Mouse (Mus musculus) limb, embryonic 13.5 days (tissue): ENCODE measurements around the gene Scaf1. TPM values are rescaled to one million over a fixed set of nuclear protein-coding genes. Genes with fewer than 3 reads are reported as not detected.

Experiments
- ATAC-seq: fragments of 200-750 bp; cut with Nextera tagmentation; 2 replicates; pipeline ENCODE4 v1.8.0; 2017; ENCODE audit warnings: low read depth, moderate number of reproducible peaks, moderate TSS enrichment; ENCODE audit not compliant: low FRiP score
- H3K27ac ChIP-seq: fragments of 300-500 bp; sonication (generic); 2 replicates; pipeline ENCODE4 v1.5.1; 2015; ENCODE audit warnings: inconsistent platforms, mild to moderate bottlenecking, moderate library complexity
- H3K27me3 ChIP-seq: fragments of 300-500 bp; sonication (generic); 2 replicates; pipeline ENCODE4 v1.6.1; 2015; ENCODE audit warnings: mild to moderate bottlenecking, inconsistent platforms
- H3K36me3 ChIP-seq: fragments of 300-500 bp; sonication (generic); 2 replicates; pipeline ENCODE4 v1.6.1; 2015; ENCODE audit warnings: inconsistent platforms, mild to moderate bottlenecking, moderate library complexity
- H3K4me1 ChIP-seq: fragments of 300-500 bp; sonication (generic); 2 replicates; pipeline ENCODE4 v1.6.1; 2015; ENCODE audit warnings: inconsistent platforms
- H3K4me2 ChIP-seq: fragments of 300-500 bp; sonication (generic); replicated peaks from 2 replicates; pipeline ENCODE4 v1.6.1; 2015; ENCODE audit warnings: inconsistent platforms, mild to moderate bottlenecking, moderate library complexity
- H3K4me3 ChIP-seq: fragments of 300-500 bp; sonication (generic); 2 replicates; pipeline ENCODE4 v1.5.1; 2015; ENCODE audit warnings: moderate library complexity, mild to moderate bottlenecking, inconsistent platforms
- H3K9ac ChIP-seq: fragments of 300-500 bp; sonication (generic); 2 replicates; pipeline ENCODE4 v1.6.1; 2015; ENCODE audit warnings: mild to moderate bottlenecking, inconsistent platforms
- H3K9me3 ChIP-seq: fragments of 300-500 bp; sonication (generic); 2 replicates; pipeline ENCODE4 v1.6.1; 2016; ENCODE audit warnings: inconsistent platforms
- WGBS: fragments of 180-500 bp; shearing (Covaris S2); methylation state at CpG from one replicate; pipeline ENCODE4 v1.1.7; 2015; 5-methylcytosine and 5-hydroxymethylcytosine counted together
- polyA plus RNA-seq: library from polyadenylated mRNA; unstranded; fragments of >200 nt; fragmentation: Nextera tagmentation; extraction: Ambion mirVana; gene quantifications from 2 replicates; pipeline ENCODE4 v1.2.1, GENCODE M21; 2015

Scaf1 gene
- polyA plus RNA-seq, 1 experiment from 2014 or later: 40.7 TPM

DNA sequence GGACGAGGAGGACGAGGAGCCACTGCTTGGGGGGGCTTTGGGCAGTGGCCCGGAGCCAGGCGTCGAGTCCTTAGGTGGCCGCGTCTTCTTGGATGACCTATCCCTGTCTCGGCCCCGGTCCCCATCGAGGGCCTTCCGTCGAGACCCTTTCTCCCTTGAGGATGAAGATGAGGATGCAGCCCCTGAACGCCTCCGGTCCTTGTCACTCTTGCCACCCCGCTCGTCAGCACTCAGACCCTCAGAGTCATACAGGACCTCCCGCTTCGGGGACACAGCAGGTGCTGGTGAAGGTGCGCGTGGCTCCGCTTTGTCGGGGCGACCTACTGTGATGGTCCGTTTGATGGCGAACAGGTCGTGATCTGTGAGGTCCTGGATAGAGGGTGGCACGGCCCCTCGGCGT lies 9.0 kb downstream of the Scaf1 start:
- 96% methylated on average over 29 of the region's 29 CpGs for WGBS
- H3K4me1 ChIP-seq: 0 out of 2 replicates have a peak, but pooled peaks cover 4% of the 10 kb centered on the region
- no peaks in the 10 kb centered on the region for H3K9me3 ChIP-seq
- peaks cover 98% of the 10 kb centered on the region for H3K36me3 ChIP-seq
- H3K27me3 ChIP-seq: no peaks in the 10 kb centered on the region
- H3K9ac ChIP-seq: no peak overlapping the region
- ATAC-seq: no peak
- H3K4me2 ChIP-seq: no peak overlapping the region
- H3K27ac ChIP-seq: no peak overlapping the region
- no peak overlapping the region for H3K4me3 ChIP-seq

DNA sequence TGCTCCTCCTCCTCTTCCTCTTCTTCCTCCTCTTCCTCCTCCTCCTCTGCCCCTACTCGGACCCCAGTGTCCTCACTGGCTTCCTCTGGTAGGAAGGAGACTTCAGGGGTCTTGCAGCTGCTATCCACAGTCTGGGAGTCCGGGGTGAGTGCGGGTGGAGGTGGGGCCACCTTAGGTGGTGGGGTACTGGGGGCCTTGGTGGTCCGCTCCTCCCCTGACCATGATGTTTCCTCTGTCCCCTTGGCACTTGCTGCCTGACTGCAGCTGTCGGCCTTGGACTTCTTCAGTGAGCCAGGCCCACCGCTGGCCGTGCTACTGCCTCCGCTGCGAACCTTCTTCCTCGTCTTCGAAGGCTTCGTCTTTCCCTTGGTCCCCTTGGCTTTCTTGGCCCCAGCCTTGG lies 9.7 kb downstream of the Scaf1 start:
- Histone ChIP-seq H3K9me3 (no peaks in the 10 kb centered on the region), H3K4me1 (0 out of 2 replicates have a peak, but pooled peaks cover 4% of the 10 kb centered on the region), H3K4me3 (no peak overlapping the region), H3K9ac (no peak overlapping the region), H3K27ac (no peak overlapping the region), H3K36me3 (peaks cover 98% of the 10 kb centered on the region), H3K4me2 (no peak overlapping the region), H3K27me3 (no peaks in the 10 kb centered on the region)
- WGBS: 92% methylated on average over 12 of the region's 12 CpGs
- no peak for ATAC-seq

DNA sequence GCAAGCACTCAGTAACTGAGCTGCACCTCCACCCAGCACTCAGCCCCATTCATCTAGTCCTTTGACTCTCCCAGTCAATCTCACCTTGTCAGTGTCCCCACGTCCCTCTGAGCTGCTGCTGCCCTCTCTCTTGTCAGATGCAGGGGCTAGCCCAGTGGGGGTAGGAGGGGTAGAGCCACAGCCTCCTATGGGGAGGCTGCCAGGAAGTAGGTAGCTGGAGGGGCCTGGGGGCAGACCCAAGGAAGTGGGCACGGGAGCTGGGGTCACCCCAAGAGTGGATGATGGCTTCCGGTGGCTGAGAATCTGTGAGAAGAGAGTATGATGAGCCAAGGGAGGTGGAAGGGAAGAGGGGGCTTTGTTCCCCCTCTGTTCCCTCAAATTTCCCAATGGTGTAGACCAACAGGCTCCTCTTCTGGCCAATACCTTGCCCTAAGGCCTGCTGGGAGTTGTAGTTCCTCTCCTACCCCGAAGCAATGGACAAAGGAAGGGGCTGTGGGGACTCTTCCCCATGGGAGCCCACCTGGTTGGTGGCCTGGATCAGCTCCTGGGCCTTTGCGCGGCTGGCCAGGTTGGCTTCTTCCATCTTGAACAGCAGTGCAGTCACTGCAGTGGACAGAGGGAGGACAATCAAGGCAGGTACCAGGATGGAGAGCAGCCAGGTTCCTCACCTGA lies 10.7 kb downstream of the Scaf1 start:
- H3K9ac ChIP-seq: 0 out of 2 replicates have a peak overlapping the region, but pooled peaks have one; percentile 45
- ATAC-seq: no peak
- WGBS: 88% methylated on average over 6 of the region's 6 CpGs

DNA sequence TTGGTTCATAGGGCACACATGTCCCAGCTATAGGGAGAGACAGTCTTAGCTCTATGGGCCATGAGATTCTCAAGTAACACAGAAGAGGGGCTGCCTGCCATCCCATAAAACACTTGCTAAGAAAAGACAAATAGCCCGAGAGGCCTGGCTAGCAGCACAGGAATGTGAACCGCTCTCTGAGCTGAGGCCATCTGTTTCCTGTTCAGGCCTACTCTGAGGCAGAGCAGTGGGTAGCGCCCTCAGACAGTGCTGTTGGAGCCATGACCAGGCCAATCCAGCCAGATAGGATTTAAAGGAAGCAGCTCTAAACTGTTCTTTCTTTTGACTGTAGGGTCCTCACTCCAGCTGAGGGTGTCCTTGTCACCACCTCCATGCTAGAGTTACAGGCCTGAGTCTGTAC lies 11.6 kb downstream of the Scaf1 start:
- H3K9ac ChIP-seq: no peak overlapping the region

More for the DNA sequence above, 10.7 kb downstream of the Scaf1 start:
- H3K27ac ChIP-seq: no peak overlapping the region
- no peak overlapping the region for H3K4me2 ChIP-seq
- H3K4me1 ChIP-seq: 0 out of 2 replicates have a peak, but pooled peaks cover 4% of the 10 kb centered on the region
- H3K27me3 ChIP-seq: no peaks in the 10 kb centered on the region
- H3K9me3 ChIP-seq: no peaks in the 10 kb centered on the region
- no peak overlapping the region for H3K4me3 ChIP-seq
- peaks cover 99% of the 10 kb centered on the region for H3K36me3 ChIP-seq

DNA sequence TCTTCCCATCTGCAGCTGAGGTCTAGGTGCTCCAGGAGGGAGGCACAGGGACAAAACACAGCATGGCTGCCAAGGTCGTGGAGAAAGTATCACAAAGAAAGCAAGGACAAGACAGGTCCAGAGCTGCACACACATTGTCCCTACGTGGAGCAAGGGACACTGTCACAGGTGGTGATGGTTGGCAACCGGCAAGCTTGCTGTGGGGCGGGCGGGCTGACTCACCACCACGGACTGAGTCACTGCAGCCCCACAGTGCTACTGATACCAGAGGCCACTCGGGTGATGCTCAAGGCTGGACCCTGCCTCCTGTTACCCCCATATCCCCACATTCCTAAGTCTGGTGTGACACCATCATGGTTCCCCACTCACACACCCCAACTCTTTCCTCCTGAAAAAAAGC lies 13.7 kb downstream of the Scaf1 start:
- H3K4me3 ChIP-seq: no peak overlapping the region
- peaks cover 22% of the 10 kb centered on the region for H3K4me1 ChIP-seq
- no peak overlapping the region for H3K27ac ChIP-seq
- H3K27me3 ChIP-seq: no peaks in the 10 kb centered on the region
- no peak overlapping the region for H3K9ac ChIP-seq
- 90% methylated on average over 7 of the region's 7 CpGs for WGBS
- H3K36me3 ChIP-seq: peaks cover 80% of the 10 kb centered on the region
- H3K4me2 ChIP-seq: no peak overlapping the region
- H3K9me3 ChIP-seq: no peaks in the 10 kb centered on the region
- ATAC-seq: no peak

More for the DNA sequence above, 11.6 kb downstream of the Scaf1 start:
- Histone ChIP-seq H3K36me3 (peaks cover 99% of the 10 kb centered on the region), H3K4me1 (peaks cover 9% of the 10 kb centered on the region), H3K9me3 (no peaks in the 10 kb centered on the region), H3K4me3 (no peak overlapping the region), H3K27ac (peak overlapping the region; percentile 39; the same call in 1 of the 2 replicates), H3K27me3 (no peaks in the 10 kb centered on the region), H3K4me2 (no peak overlapping the region)
- ATAC-seq: no peak
- WGBS: 43% methylated on average over 3 of the region's 3 CpGs

DNA sequence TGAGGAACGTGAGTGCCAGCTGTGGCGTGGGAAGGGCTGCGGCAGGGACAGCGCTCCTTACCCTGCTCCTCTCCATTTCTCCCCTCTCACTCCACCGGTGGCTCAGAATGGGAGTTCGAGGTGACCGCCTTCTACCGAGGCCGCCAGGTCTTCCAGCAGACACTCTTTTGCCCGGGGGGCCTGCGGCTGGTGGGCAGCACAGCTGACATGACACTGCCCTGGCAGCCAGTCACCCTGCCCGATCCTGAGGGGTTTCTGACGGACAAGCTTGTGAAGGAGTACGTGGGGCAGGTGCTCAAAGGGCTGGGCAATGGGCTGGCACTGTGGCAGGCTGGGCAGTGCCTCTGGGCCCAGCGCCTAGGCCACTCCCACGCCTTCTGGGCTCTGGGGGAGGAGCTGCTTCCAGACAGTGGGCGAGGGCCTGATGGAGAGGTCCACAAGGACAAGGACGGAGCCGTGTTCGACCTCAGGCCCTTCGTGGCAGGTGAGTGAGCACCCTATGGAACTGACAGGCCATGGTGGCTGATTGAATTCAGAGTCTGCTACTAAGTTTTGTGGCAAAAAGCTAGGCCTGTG lies 15.5 kb downstream of the Scaf1 start:
- WGBS: 85% methylated on average over 21 of the region's 21 CpGs
- Histone ChIP-seq H3K27me3 (no peaks in the 10 kb centered on the region), H3K4me1 (peaks cover 33% of the 10 kb centered on the region), H3K9ac (0 out of 2 replicates have a peak overlapping the region, but pooled peaks have one; percentile 8), H3K4me2 (0 out of 2 replicates have a peak overlapping the region, but pooled peaks have one; percentile 14), H3K9me3 (no peaks in the 10 kb centered on the region), H3K27ac (no peak overlapping the region; the same call in 1 of the 2 replicates), H3K4me3 (no peak overlapping the region), H3K36me3 (peaks cover 69% of the 10 kb centered on the region)
- ATAC-seq: no peak

DNA sequence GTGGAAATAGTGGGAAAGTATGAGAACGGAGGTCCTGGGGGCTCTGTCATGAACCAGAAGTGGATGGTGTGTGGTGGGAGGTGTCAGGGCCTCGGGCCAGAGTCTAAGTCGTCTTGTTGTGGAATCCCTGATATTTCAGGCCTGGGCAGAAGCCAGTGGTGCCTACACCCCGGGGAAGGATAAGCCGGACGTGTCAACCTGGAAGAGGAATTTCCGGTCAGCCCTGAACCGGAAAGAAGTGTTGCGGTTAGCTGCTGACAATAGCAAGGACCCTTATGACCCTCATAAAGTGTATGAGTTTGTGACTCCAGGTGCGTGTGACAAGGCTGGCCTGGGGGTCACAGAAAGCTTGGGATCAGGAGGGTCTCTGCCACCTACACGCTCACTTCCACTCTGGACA lies 16.4 kb downstream of the Scaf1 start:
- peak overlapping the region; percentile 89 for H3K4me2 ChIP-seq
- no peaks in the 10 kb centered on the region for H3K27me3 ChIP-seq
- H3K4me3 ChIP-seq: no peak overlapping the region
- ATAC-seq: no peak
- 78% methylated on average over 11 of the region's 11 CpGs for WGBS
- H3K9ac ChIP-seq: peak overlapping the region; percentile 14; the same call in 1 of the 2 replicates
- no peaks in the 10 kb centered on the region for H3K9me3 ChIP-seq
- H3K27ac ChIP-seq: no peak overlapping the region
- peaks cover 70% of the 10 kb centered on the region for H3K36me3 ChIP-seq
- H3K4me1 ChIP-seq: peaks cover 34% of the 10 kb centered on the region

DNA sequence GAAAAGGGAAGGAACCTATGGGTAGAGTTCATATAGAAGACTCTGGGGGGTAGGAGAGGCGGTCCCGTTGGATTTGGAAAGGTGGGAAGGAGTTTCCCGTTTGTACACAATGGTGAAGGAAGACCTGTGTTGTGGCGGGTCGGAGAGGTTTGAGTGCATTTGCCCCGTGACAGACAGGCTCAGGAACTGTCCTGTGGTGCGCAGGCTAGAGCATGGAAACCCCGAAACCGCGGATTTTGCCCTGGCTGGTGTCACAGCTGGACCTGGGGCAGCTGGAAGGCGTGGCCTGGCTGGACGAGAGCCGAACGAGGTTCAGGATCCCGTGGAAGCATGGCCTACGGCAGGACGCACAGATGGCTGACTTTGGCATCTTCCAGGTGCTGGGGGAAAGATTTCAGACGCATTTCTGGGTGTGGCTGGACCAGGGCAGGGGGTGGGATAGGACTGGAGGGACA lies 17.6 kb downstream of the Scaf1 start, which contains the start of gene Bcl2l12:
Bcl2l12 (minus strand) TSS at position 212 of the 455 bp plus-strand sequence.
- peaks cover 30% of the 10 kb centered on the region for H3K4me1 ChIP-seq
- peak within 1 kb of the TSS; percentile 89 for H3K4me2 ChIP-seq
- no peak for ATAC-seq
- H3K27ac ChIP-seq: peak within 1 kb of the TSS; percentile 85
- WGBS: 4% methylated on average over 18 of the region's 18 CpGs
- H3K36me3 ChIP-seq: peaks cover 70% of the 10 kb centered on the region
- no peaks in the 10 kb centered on the region for H3K9me3 ChIP-seq
- peak within 1 kb of the TSS; percentile 82 for H3K9ac ChIP-seq
- H3K27me3 ChIP-seq: no peaks in the 10 kb centered on the region
- H3K4me3 ChIP-seq: peak within 1 kb of the TSS; percentile 72

DNA sequence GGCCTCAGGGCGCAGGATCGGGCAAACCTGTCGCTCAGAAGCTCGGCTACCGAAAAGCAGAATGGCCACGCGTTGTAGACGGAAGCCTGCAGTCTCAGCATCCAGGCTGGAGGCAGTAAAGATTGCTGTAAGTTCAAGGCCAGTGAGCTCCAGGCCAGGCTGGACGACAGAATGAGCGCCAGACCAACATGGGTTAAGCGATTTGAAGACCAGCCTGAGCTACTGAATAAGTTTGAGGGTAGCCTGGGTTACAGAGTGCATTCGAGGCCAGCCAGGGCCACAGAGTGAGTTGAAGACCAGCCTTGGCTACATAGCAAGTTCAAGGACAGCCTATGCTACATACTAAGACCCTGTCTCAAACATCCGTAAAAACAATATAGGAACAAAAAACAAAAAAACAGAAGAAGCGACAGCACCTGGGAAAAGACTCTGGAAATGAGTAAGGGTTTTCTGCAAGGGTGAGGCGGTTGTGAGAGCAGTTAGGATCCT lies 18.2 kb downstream of the Scaf1 start:
- H3K4me2 ChIP-seq: peak overlapping the region; percentile 89
- H3K27ac ChIP-seq: peak overlapping the region; percentile 85
- peaks cover 30% of the 10 kb centered on the region for H3K4me1 ChIP-seq
- peak overlapping the region; percentile 82 for H3K9ac ChIP-seq
- no peaks in the 10 kb centered on the region for H3K9me3 ChIP-seq
- no peaks in the 10 kb centered on the region for H3K27me3 ChIP-seq
- peaks cover 70% of the 10 kb centered on the region for H3K36me3 ChIP-seq
- peak overlapping the region; percentile 72 for H3K4me3 ChIP-seq
- ATAC-seq: no peak
- WGBS: 3% methylated on average over 15 of the region's 15 CpGs

DNA sequence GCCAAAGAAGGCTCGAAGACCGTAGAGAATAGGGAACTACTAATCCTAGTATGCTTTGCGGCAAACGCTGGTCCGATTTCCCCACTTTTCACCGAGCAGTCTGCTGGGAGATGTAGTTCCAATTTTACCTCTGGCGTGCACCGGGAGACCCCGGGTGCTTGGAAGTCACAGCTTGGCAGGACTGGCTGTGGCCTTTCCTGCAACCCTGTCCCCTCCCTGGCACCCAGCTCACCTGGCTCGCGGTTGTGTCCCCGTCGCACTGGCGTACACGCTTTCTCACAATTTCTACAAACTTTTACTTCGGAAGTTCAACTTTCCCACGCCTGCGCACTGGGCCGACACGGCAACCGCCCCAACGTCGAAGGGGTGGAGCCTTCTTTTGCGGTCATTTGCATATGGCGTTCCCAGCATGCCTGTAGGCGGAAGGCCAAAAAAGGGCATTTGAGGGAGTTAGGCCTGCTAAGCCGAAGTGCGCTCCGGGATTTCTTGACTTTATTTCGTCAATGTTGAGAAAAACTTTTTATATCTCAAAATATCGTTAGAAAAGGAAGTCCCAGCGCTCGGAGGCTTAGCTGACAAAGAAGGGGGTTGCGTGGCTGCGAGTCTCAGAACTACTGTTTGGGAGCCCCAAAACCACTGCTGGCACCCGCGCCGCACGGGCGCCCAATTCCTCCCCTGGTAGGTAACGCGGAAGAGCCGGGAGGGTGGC lies 18.8 kb downstream of the Scaf1 start, which contains the start of gene Irf3:
Irf3 (plus strand) TSS at position 418 of the 709 bp plus-strand sequence.
- Histone ChIP-seq H3K27ac (peak within 1 kb of the TSS; percentile 85), H3K4me1 (peaks cover 30% of the 10 kb centered on the region), H3K27me3 (no peaks in the 10 kb centered on the region), H3K36me3 (peaks cover 70% of the 10 kb centered on the region), H3K9ac (peak within 1 kb of the TSS; percentile 82), H3K4me3 (peak within 1 kb of the TSS; percentile 72), H3K9me3 (no peaks in the 10 kb centered on the region), H3K4me2 (peak within 1 kb of the TSS; percentile 89)
- peak; percentile 93 for ATAC-seq
- under 1% methylated on average over 43 of the region's 43 CpGs for whole genome bisulfite sequencing

DNA sequence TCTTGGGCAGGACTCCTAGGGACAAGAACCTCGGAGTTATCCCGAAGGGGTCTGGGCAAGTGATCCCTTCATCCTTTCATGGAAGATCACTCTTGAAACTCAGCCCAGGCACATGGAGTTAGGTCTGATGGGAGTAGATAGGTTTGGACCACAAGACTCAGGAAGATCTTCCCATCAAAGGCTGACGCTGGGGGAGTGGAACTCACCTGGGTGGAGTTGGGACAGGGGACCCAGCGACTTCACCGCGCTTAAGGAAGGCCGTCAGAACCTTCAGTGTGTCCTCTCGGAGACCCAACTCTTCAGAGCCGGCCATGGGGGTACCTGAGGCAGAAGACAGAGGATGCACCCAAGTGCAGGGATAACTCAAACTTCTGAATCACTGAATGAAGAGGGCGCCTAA lies 19.5 kb downstream of the Scaf1 start:
- H3K36me3 ChIP-seq: peaks cover 70% of the 10 kb centered on the region
- H3K4me2 ChIP-seq: peak overlapping the region; percentile 89
- H3K4me3 ChIP-seq: peak overlapping the region; percentile 72
- H3K27ac ChIP-seq: peak overlapping the region; percentile 85
- H3K27me3 ChIP-seq: no peaks in the 10 kb centered on the region
- ATAC-seq: no peak
- WGBS: 13% methylated on average over 10 of the region's 10 CpGs
- H3K4me1 ChIP-seq: peaks cover 30% of the 10 kb centered on the region
- H3K9me3 ChIP-seq: no peaks in the 10 kb centered on the region
- H3K9ac ChIP-seq: peak overlapping the region; percentile 82
